Mouse (Mus musculus): ENCODE data around the gene Pip5k1c. TPM values are rescaled to one million over a fixed set of nuclear protein-coding genes. Genes with fewer than 3 reads are reported as not detected.

Gene Pip5k1c
- polyA plus RNA-seq, 1 experiment: 103 TPM

GRCm38 (mm10) chr10:81273842-81274241, 18.9 kb upstream of the Pip5k1c start:
- H3K4me3 ChIP-seq (replicated peaks; ENCODE audit: extremely low read depth, low read depth, low read length): no peak overlapping the region
- H3K4me1 ChIP-seq (ENCODE audit: control insufficient read depth, insufficient read depth, low read length): no peaks in the 10 kb centered on the region
- 90% methylated on average over 19 of the region's 19 CpGs for WGBS
- TF ChIP-seq POLR2A (IDR thresholded peaks at IDR 0.05; ENCODE audit: borderline replicate concordance, extremely low read depth, low read depth, low read length) (no peak), CTCF (IDR thresholded peaks at IDR 0.05; ENCODE audit: insufficient read depth, low read length) (no peak)
- no peak for DNase-seq

GRCm38 (mm10) chr10:81277676-81278075, 15.1 kb upstream of the Pip5k1c start:
- H3K4me1 ChIP-seq (ENCODE audit: control insufficient read depth, insufficient read depth, low read length): no peaks in the 10 kb centered on the region
- WGBS: 77% methylated on average over 22 of the region's 22 CpGs

GRCm38 (mm10) chr10:81279496-81279895, 13.3 kb upstream of the Pip5k1c start:
- 46% methylated on average over 10 of the region's 10 CpGs for WGBS
- TF ChIP-seq CTCF (IDR thresholded peaks at IDR 0.05; ENCODE audit: insufficient read depth, low read length): no peak
- no peak for TF ChIP-seq POLR2A (IDR thresholded peaks at IDR 0.05; ENCODE audit: borderline replicate concordance, extremely low read depth, low read depth, low read length)
- Histone ChIP-seq H3K4me3 (replicated peaks; ENCODE audit: extremely low read depth, low read depth, low read length) (no peak overlapping the region), H3K4me1 (ENCODE audit: control insufficient read depth, insufficient read depth, low read length) (no peaks in the 10 kb centered on the region)
- no peak for DNase-seq

More at GRCm38 (mm10) chr10:81277676-81278075, 15.1 kb upstream of the Pip5k1c start:
- TF ChIP-seq POLR2A (IDR thresholded peaks at IDR 0.05; ENCODE audit: borderline replicate concordance, extremely low read depth, low read depth, low read length) (no peak), CTCF (IDR thresholded peaks at IDR 0.05; ENCODE audit: insufficient read depth, low read length) (no peak)
- DNase-seq: no peak
- no peak overlapping the region for H3K4me3 ChIP-seq (replicated peaks; ENCODE audit: extremely low read depth, low read depth, low read length)

GRCm38 (mm10) chr10:81284189-81284588, 8.6 kb upstream of the Pip5k1c start:
- no peak for TF ChIP-seq CTCF (IDR thresholded peaks at IDR 0.05; ENCODE audit: insufficient read depth, low read length)
- TF ChIP-seq POLR2A (IDR thresholded peaks at IDR 0.05; ENCODE audit: borderline replicate concordance, extremely low read depth, low read depth, low read length): no peak
- no peak for DNase-seq
- Histone ChIP-seq H3K4me3 (replicated peaks; ENCODE audit: extremely low read depth, low read depth, low read length) (no peak overlapping the region), H3K4me1 (ENCODE audit: control insufficient read depth, insufficient read depth, low read length) (peaks cover 3% of the 10 kb centered on the region; the same call in 1 of the 2 replicates)
- WGBS: 42% methylated on average over 6 of the region's 6 CpGs

GRCm38 (mm10) chr10:81284719-81285118, 8.0 kb upstream of the Pip5k1c start:
- H3K4me3 ChIP-seq (replicated peaks; ENCODE audit: extremely low read depth, low read depth, low read length): no peak overlapping the region
- TF ChIP-seq POLR2A (IDR thresholded peaks at IDR 0.05; ENCODE audit: borderline replicate concordance, extremely low read depth, low read depth, low read length): no peak
- TF ChIP-seq CTCF (IDR thresholded peaks at IDR 0.05; ENCODE audit: insufficient read depth, low read length): no peak
- H3K4me1 ChIP-seq (ENCODE audit: control insufficient read depth, insufficient read depth, low read length): peaks cover 3% of the 10 kb centered on the region; the same call in 1 of the 2 replicates
- WGBS: 21% methylated on average over 17 of the region's 17 CpGs
- peak; percentile 64 for DNase-seq

- 2% methylated on average over 54 of the region's 54 CpGs for WGBS
- Histone ChIP-seq H3K4me3 (replicated peaks; ENCODE audit: extremely low read depth, low read depth, low read length) (peak overlapping the region; percentile 64), H3K4me1 (ENCODE audit: control insufficient read depth, insufficient read depth, low read length) (peaks cover 3% of the 10 kb centered on the region; the same call in 1 of the 2 replicates)
- TF ChIP-seq POLR2A (IDR thresholded peaks at IDR 0.05; ENCODE audit: borderline replicate concordance, extremely low read depth, low read depth, low read length) (no peak), CTCF (IDR thresholded peaks at IDR 0.05; ENCODE audit: insufficient read depth, low read length) (no peak)
- DNase-seq: peak; percentile 93
These were observed 6.9 kb upstream of the Pip5k1c start for GRCm38 (mm10) chr10:81285694-81286450.

GRCm38 (mm10) chr10:81286586-81286985, 6.2 kb upstream of the Pip5k1c start:
- 36% methylated on average over 6 of the region's 6 CpGs for WGBS
- no peak for TF ChIP-seq CTCF (IDR thresholded peaks at IDR 0.05; ENCODE audit: insufficient read depth, low read length)
- TF ChIP-seq POLR2A (IDR thresholded peaks at IDR 0.05; ENCODE audit: borderline replicate concordance, extremely low read depth, low read depth, low read length): no peak
- DNase-seq: no peak
- peaks cover 6% of the 10 kb centered on the region; the same call in 1 of the 2 replicates for H3K4me1 ChIP-seq (ENCODE audit: control insufficient read depth, insufficient read depth, low read length)
- H3K4me3 ChIP-seq (replicated peaks; ENCODE audit: extremely low read depth, low read depth, low read length): no peak overlapping the region

GRCm38 (mm10) chr10:81287513-81288157, 5.1 kb upstream of the Pip5k1c start:
- TF ChIP-seq CTCF (IDR thresholded peaks at IDR 0.05; ENCODE audit: insufficient read depth, low read length) (peak; percentile 94), POLR2A (IDR thresholded peaks at IDR 0.05; ENCODE audit: borderline replicate concordance, extremely low read depth, low read depth, low read length) (no peak)
- DNase-seq: peak; percentile 60
- H3K4me1 ChIP-seq (ENCODE audit: control insufficient read depth, insufficient read depth, low read length): peaks cover 6% of the 10 kb centered on the region; the same call in 1 of the 2 replicates
- WGBS: 49% methylated on average over 8 of the region's 8 CpGs
- no peak overlapping the region for H3K4me3 ChIP-seq (replicated peaks; ENCODE audit: extremely low read depth, low read depth, low read length)

- TF ChIP-seq CTCF (IDR thresholded peaks at IDR 0.05; ENCODE audit: insufficient read depth, low read length) (peak; percentile 51), POLR2A (IDR thresholded peaks at IDR 0.05; ENCODE audit: borderline replicate concordance, extremely low read depth, low read depth, low read length) (no peak)
- H3K4me1 ChIP-seq (ENCODE audit: control insufficient read depth, insufficient read depth, low read length): peaks cover 7% of the 10 kb centered on the region; the same call in 1 of the 2 replicates
- no peak overlapping the region for H3K4me3 ChIP-seq (replicated peaks; ENCODE audit: extremely low read depth, low read depth, low read length)
- WGBS: 38% methylated on average over 6 of the region's 6 CpGs
- no peak for DNase-seq
These were observed 4.2 kb upstream of the Pip5k1c start for GRCm38 (mm10) chr10:81288601-81289000.

Data from lung, adult 2 months (tissue).